Comparison of ENCODE assay signal across 8 mouse cellular contexts in genomic region chr13:95443376-95444233, GRCm38 (mm10). TPM values are rescaled to one million over a fixed set of nuclear protein-coding genes. Genes with fewer than 3 reads are reported as not detected.
DNase-seq lines count a peak whose midpoint lies in the region; ATAC-seq and TF ChIP-seq lines count a peak whose summit lies in the region.

No protein-coding gene starts in this region.

- TF ChIP-seq CTCF in layer of hippocampus, adult 2 months (conservative IDR thresholded peaks at IDR 0.05), result peak; percentile 40
- TF ChIP-seq CTCF in liver, postnatal 0 days (IDR thresholded peaks at IDR 0.05; ENCODE audit: low read depth), result no peak

- no peaks in the 10 kb centered on the region for H3K9me3 ChIP-seq in heart, embryonic 15.5 days (replicated peaks)
- H3K9me3 ChIP-seq in liver, postnatal 0 days (ENCODE audit: low read length), result no peaks in the 10 kb centered on the region

- peak overlapping the region; percentile 44 for H3K4me3 ChIP-seq in layer of hippocampus, adult 2 months
- H3K4me3 ChIP-seq in heart, embryonic 15.5 days, result peak overlapping the region; percentile 50
- peak overlapping the region; percentile 20; the same call in 1 of the 2 replicates for H3K4me3 ChIP-seq in liver, postnatal 0 days (ENCODE audit: low read depth, low read length)

- peaks cover 12% of the 10 kb centered on the region for H3K4me1 ChIP-seq in heart, embryonic 15.5 days (replicated peaks)
- H3K4me1 ChIP-seq in liver, postnatal 0 days (ENCODE audit: insufficient read depth), result peaks cover 4% of the 10 kb centered on the region; the same call in 1 of the 2 replicates

- no peak for DNase-seq in layer of hippocampus, adult 2 months (ENCODE audit: low spot score in 2 of 2)
- DNase-seq in layer of hippocampus, adult 8-10 months (ENCODE audit: low spot score in 2 of 2), result no peak
- no peak for DNase-seq in liver, postnatal 0 days
- peak; percentile 4 for DNase-seq in splenic B cell, adult 2 months (ENCODE audit: low read depth, low spot score)
- no peak for DNase-seq in urinary bladder, postnatal 36 days (ENCODE audit: low spot score in 2 of 2)
- DNase-seq in urinary bladder, postnatal 10 days (ENCODE audit: low spot score), result no peak

- no peak overlapping the region for H3K27ac ChIP-seq in layer of hippocampus, adult 2 months
- no peak overlapping the region for H3K27ac ChIP-seq in heart, embryonic 15.5 days
- no peak overlapping the region for H3K27ac ChIP-seq in liver, postnatal 0 days (ENCODE audit: low read depth)

- peaks cover 46% of the 10 kb centered on the region for H3K27me3 ChIP-seq in heart, embryonic 15.5 days
- peaks cover 34% of the 10 kb centered on the region for H3K27me3 ChIP-seq in liver, postnatal 0 days (ENCODE audit: insufficient read depth, low read length)
- H3K27me3 ChIP-seq in splenic B cell, adult 2 months (ENCODE audit: control insufficient read depth, insufficient read depth, low read length, poor library complexity, severe bottlenecking), result no peaks in the 10 kb centered on the region

- peak overlapping the region; percentile 89 for H3K4me2 ChIP-seq in heart, embryonic 15.5 days
- peak overlapping the region; percentile 57 for H3K4me2 ChIP-seq in liver, postnatal 0 days (ENCODE audit: low read depth, low read length)

- 2% methylated on average over 46 of the region's 46 CpGs for WGBS in heart, embryonic 15.5 days
- 3% methylated on average over 38 of the region's 46 CpGs for WGBS in liver, postnatal 0 days (ENCODE audit: insufficient replicate concordance)

- peak overlapping the region; percentile 46 for H3K9ac ChIP-seq in heart, embryonic 15.5 days
- no peak overlapping the region for H3K9ac ChIP-seq in liver, postnatal 0 days (replicated peaks)

- H3K36me3 ChIP-seq in heart, embryonic 15.5 days, result no peaks in the 10 kb centered on the region
- no peaks in the 10 kb centered on the region for H3K36me3 ChIP-seq in liver, postnatal 0 days (replicated peaks; ENCODE audit: insufficient read depth, low read length)
- H3K36me3 ChIP-seq in splenic B cell, adult 2 months (ENCODE audit: control insufficient read depth, insufficient read depth, low read length, poor library complexity, severe bottlenecking), result no peaks in the 10 kb centered on the region

- 0 out of 2 replicates have a peak, but pooled peaks have one; percentile 18 for ATAC-seq in common myeloid progenitor, adult 5-6 weeks (replicated peaks; ENCODE audit: low read depth, poor library complexity, severe bottlenecking)
- ATAC-seq in heart, embryonic 15.5 days (replicated peaks; ENCODE audit: insufficient number of reproducible peaks, insufficient read depth, low FRiP score, low read depth), result no peak
- no peak for ATAC-seq in liver, postnatal 0 days

- TF ChIP-seq EP300 in liver, postnatal 0 days (IDR thresholded peaks at IDR 0.05; ENCODE audit: low read depth), result no peak

RNA-seq across cellular contexts. Expression of gene Crhbp, which starts 1.1 kb away (rescaled TPM):
- total RNA-seq in layer of hippocampus, adult 2 months (2021), result 10 to 100 TPM; 19.9 to 20.9 TPM
- 10 to 100 TPM; 21.5 to 31.6 (median 22.9) TPM for total RNA-seq in layer of hippocampus, adult 8-10 months (2022)
- total RNA-seq in common myeloid progenitor, adult 5-6 weeks (2017), result not detected in 2 replicates
- polyA plus RNA-seq in heart, embryonic 15.5 days (2015; fragmentation: Nextera tagmentation; extraction: Ambion mirVana), result 0.11 and 0.42 TPM in 2 replicates
- polyA plus RNA-seq in liver, postnatal 0 days (2015; fragmentation: Nextera tagmentation; extraction: Ambion mirVana), result 0.11 and 0.18 TPM in 2 replicates

RNA-seq across cellular contexts. Expression of gene S100z, which starts 34.9 kb away (rescaled TPM):
- total RNA-seq in layer of hippocampus, adult 2 months (2021), result not detected
- total RNA-seq in layer of hippocampus, adult 8-10 months (2022), result not detected
- total RNA-seq in common myeloid progenitor, adult 5-6 weeks (2017), result not detected in 2 replicates
- not detected in 2 replicates for polyA plus RNA-seq in heart, embryonic 15.5 days (2015; fragmentation: Nextera tagmentation; extraction: Ambion mirVana)
- not detected in 2 replicates for polyA plus RNA-seq in liver, postnatal 0 days (2015; fragmentation: Nextera tagmentation; extraction: Ambion mirVana)

Comparison
In these comparisons a context has a peak if more than half of its experiments do, and no peak if none do; other contexts are left out.
1. RNA of gene Crhbp, which starts 1.1 kb away (total RNA-seq): 21.5 to 31.6 TPM in layer of hippocampus, adult 8-10 months and 19.9 to 20.9 TPM in layer of hippocampus, adult 2 months; not detected in common myeloid progenitor, adult 5-6 weeks; every median in the first group is over 10 times any median in the second.
2. Peak in every context shown above with its lines, with median percentiles within 50 percentile points of each other: H3K4me3 ChIP-seq.